Mouse (Mus musculus) heart, embryonic 12.5 days (tissue): ENCODE measurements around the gene Olfr722. TPM values are rescaled to one million over a fixed set of nuclear protein-coding genes. Genes with fewer than 3 reads are reported as not detected.
"Not testable (repeated sequence)": the region's sequence is repeated elsewhere in the genome, so short reads cannot be mapped to it uniquely, and the experiment has no call there.

Source experiments
- ATAC-seq: fragments of 200-750 bp; cut with Nextera tagmentation; 2 replicates; pipeline ENCODE4 v1.8.0; 2017; ENCODE audit warnings: moderate TSS enrichment, moderate library complexity; ENCODE audit not compliant: insufficient number of reproducible peaks, low FRiP score
- H3K27ac ChIP-seq: fragments of 300-500 bp; sonication (generic); 2 replicates; pipeline ENCODE4 v1.5.1; 2016; ENCODE audit warnings: mild to moderate bottlenecking, moderate library complexity; ENCODE audit not compliant: poor library complexity, severe bottlenecking
- H3K27me3 ChIP-seq: fragments of 300-500 bp; sonication (generic); replicated peaks from 2 replicates; pipeline ENCODE4 v1.6.1; 2016; ENCODE audit warnings: mild to moderate bottlenecking, moderate library complexity
- H3K36me3 ChIP-seq: fragments of 300-500 bp; sonication (generic); 2 replicates; pipeline ENCODE4 v1.6.1; 2016; ENCODE audit warnings: mild to moderate bottlenecking, moderate library complexity
- H3K4me1 ChIP-seq: fragments of 300-500 bp; sonication (generic); replicated peaks from 2 replicates; pipeline ENCODE4 v1.6.1; 2016; ENCODE audit warnings: mild to moderate bottlenecking
- H3K4me2 ChIP-seq: fragments of 300-500 bp; sonication (generic); 2 replicates; pipeline ENCODE4 v1.6.1; 2016; ENCODE audit warnings: mild to moderate bottlenecking, moderate library complexity
- H3K4me3 ChIP-seq: fragments of 300-500 bp; sonication (generic); 2 replicates; pipeline ENCODE4 v1.5.1; 2016; ENCODE audit warnings: mild to moderate bottlenecking
- H3K9ac ChIP-seq: fragments of 300-500 bp; sonication (generic); 2 replicates; pipeline ENCODE4 v1.6.1; 2016; ENCODE audit warnings: mild to moderate bottlenecking, moderate library complexity
- H3K9me3 ChIP-seq: fragments of 300-500 bp; sonication (generic); replicated peaks from 2 replicates; pipeline ENCODE4 v1.6.1; 2016; ENCODE audit warnings: mild to moderate bottlenecking, moderate library complexity
- polyA plus RNA-seq: library from polyadenylated mRNA; unstranded; fragments of >200 nt; fragmentation: Nextera tagmentation; extraction: Ambion mirVana; gene quantifications from 2 replicates; pipeline ENCODE4 v1.2.1, GENCODE M21; 2016

The Olfr722 gene
- polyA plus RNA-seq = not detected in 2 replicates

- ATAC-seq = no peak
- Histone ChIP-seq H3K36me3 (no peaks in the 10 kb centered on the region), H3K9ac (no peak within 1 kb of the TSS), H3K4me1 (no peaks in the 10 kb centered on the region), H3K27me3 (no peaks in the 10 kb centered on the region), H3K4me2 (no peak within 1 kb of the TSS), H3K27ac (no peak within 1 kb of the TSS), H3K4me3 (no peak within 1 kb of the TSS), H3K9me3 (no peaks in the 10 kb centered on the region)
These were observed at the start of gene Olfr722 for GRCm38 (mm10) chr14:49901899-49902298. Gene Olfr722, minus strand, starts transcription at chr14:49901999.

GRCm38 (mm10) chr14:49931687-49932086 lies 29.9 kb upstream of the Olfr722 start, which contains the start of gene Olfr723:
Gene Olfr723, minus strand, starts transcription at chr14:49931787.
- not testable (repeated sequence) for H3K4me2 ChIP-seq, H3K4me3 ChIP-seq, ATAC-seq, H3K36me3 ChIP-seq, H3K27ac ChIP-seq, H3K9me3 ChIP-seq, H3K9ac ChIP-seq, H3K27me3 ChIP-seq, H3K4me1 ChIP-seq

- no peaks in the 10 kb centered on the region for H3K27me3 ChIP-seq
- no peak overlapping the region for H3K9ac ChIP-seq
- H3K9me3 ChIP-seq = no peaks in the 10 kb centered on the region
- H3K4me2 ChIP-seq = no peak overlapping the region
- H3K4me1 ChIP-seq = no peaks in the 10 kb centered on the region
- H3K4me3 ChIP-seq = no peak overlapping the region
- no peak for ATAC-seq
- no peak overlapping the region for H3K27ac ChIP-seq
- no peaks in the 10 kb centered on the region for H3K36me3 ChIP-seq
These were observed 41.4 kb downstream of the Olfr722 start for GRCm38 (mm10) chr14:49860387-49860786.

Other genes starting within 250 kb of the Olfr722 start
- 87.8 and 93.9 TPM in 2 replicates for gene Armh4, start 118.6 kb downstream of the Olfr722 start, polyA plus RNA-seq
- gene Olfr723, start 29.8 kb upstream of the Olfr722 start, polyA plus RNA-seq = not detected in 2 replicates
- gene Olfr724, start 61.3 kb upstream of the Olfr722 start, polyA plus RNA-seq = not detected in 2 replicates
- not detected in 2 replicates for gene Olfr725, start 138.4 kb upstream of the Olfr722 start, polyA plus RNA-seq
- not detected in 2 replicates for gene Olfr726, start 189.0 kb upstream of the Olfr722 start, polyA plus RNA-seq
- gene Olfr727, start 221.2 kb upstream of the Olfr722 start, polyA plus RNA-seq = not detected in 2 replicates
- gene Olfr728, start 240.7 kb upstream of the Olfr722 start, polyA plus RNA-seq = not detected in 2 replicates